ENCODE assay signal across 10 mouse cellular contexts in genomic region chr11:78803587-78804316, GRCm38 (mm10). TPM values are rescaled to one million over a fixed set of nuclear protein-coding genes. Genes with fewer than 3 reads are reported as not detected.
A peak's percentile ranks its signal among the peaks of the same experiment; 100 is the strongest.
DNase-seq lines count a peak whose midpoint lies in the region; ATAC-seq and TF ChIP-seq lines count a peak whose summit lies in the region.
"Had no signal": no experiment of that assay in that cellular context is flagged by ENCODE, and none has a peak within 500 bp of the region (broad histone marks: within the 10 kb centered on the region; RNA-seq: fewer than 3 reads in every experiment).

No protein-coding gene starts in this region.

- TF ChIP-seq POLR2A in liver, adult 2 months (IDR thresholded peaks at IDR 0.05; ENCODE audit: extremely low read depth, insufficient read depth, low read length) = no peak

- H3K36me3 ChIP-seq in liver, adult 2 months (ENCODE audit: control insufficient read depth, insufficient read depth, low read length) = no peaks in the 10 kb centered on the region
- H3K36me3 ChIP-seq in forebrain, postnatal 0 days (ENCODE audit: insufficient read depth) = no peaks in the 10 kb centered on the region
- no peaks in the 10 kb centered on the region for H3K36me3 ChIP-seq in hindbrain, embryonic 16.5 days (ENCODE audit: control insufficient read depth, insufficient read depth, low read length)
- H3K36me3 ChIP-seq: neural tube, embryonic 13.5 days had no signal

- intact Hi-C loops in left cerebral cortex, postnatal 36 days (cut with DNase I) = loop anchor here (2.0 kb wide), 1 partner anchor 77 kb away; no protein-coding TSS in a partner anchor

- TF ChIP-seq CTCF in liver, adult 2 months (IDR thresholded peaks at IDR 0.05; ENCODE audit: low read depth, low read length) = no peak
- no peak for TF ChIP-seq CTCF in forebrain, postnatal 0 days (IDR thresholded peaks at IDR 0.05; ENCODE audit: low read depth)

- no peak overlapping the region for H3K4me3 ChIP-seq in liver, adult 2 months (ENCODE audit: insufficient read depth, low read depth, low read length)
- no peak overlapping the region for H3K4me3 ChIP-seq in forebrain, postnatal 0 days (ENCODE audit: low read depth, low read length)
- H3K4me3 ChIP-seq in hindbrain, embryonic 16.5 days (ENCODE audit: low read length) = no peak overlapping the region
- H3K4me3 ChIP-seq: neural tube, embryonic 13.5 days had no signal

- no peak overlapping the region for H3K9ac ChIP-seq in liver, adult 2 months (ENCODE audit: low read depth, low read length)
- no peak overlapping the region for H3K9ac ChIP-seq in forebrain, postnatal 0 days
- H3K9ac ChIP-seq in hindbrain, embryonic 16.5 days (ENCODE audit: low read depth, low read length) = no peak overlapping the region
- H3K9ac ChIP-seq: neural tube, embryonic 13.5 days had no signal

- ATAC-seq in forebrain, postnatal 0 days = peak; percentile 63; the same call in 1 of the 2 replicates
- ATAC-seq in hindbrain, embryonic 16.5 days = peak; percentile 37; the same call in 1 of the 2 replicates
- peak; percentile 63 for ATAC-seq in megakaryocyte progenitor cell, adult 5-6 weeks (replicated peaks; ENCODE audit: poor library complexity)

- no peak overlapping the region for H3K27ac ChIP-seq in liver, adult 2 months (replicated peaks; ENCODE audit: insufficient read depth, low read depth, low read length)
- H3K27ac ChIP-seq in forebrain, postnatal 0 days (ENCODE audit: low read depth, low read length) = no peak overlapping the region
- no peak overlapping the region; the same call in 1 of the 2 replicates for H3K27ac ChIP-seq in hindbrain, embryonic 16.5 days (ENCODE audit: low read depth, low read length)
- H3K27ac ChIP-seq: kidney, postnatal 0 days; neural tube, embryonic 13.5 days had no signal

- no peak overlapping the region for H3K4me2 ChIP-seq in forebrain, postnatal 0 days (ENCODE audit: low read depth)
- H3K4me2 ChIP-seq in hindbrain, embryonic 16.5 days (ENCODE audit: low read length) = no peak overlapping the region
- H3K4me2 ChIP-seq: neural tube, embryonic 13.5 days had no signal

- no peaks in the 10 kb centered on the region for H3K27me3 ChIP-seq in liver, adult 2 months (ENCODE audit: control insufficient read depth, insufficient read depth, low read length)
- no peaks in the 10 kb centered on the region for H3K27me3 ChIP-seq in forebrain, postnatal 0 days (ENCODE audit: insufficient read depth, low read length)
- H3K27me3 ChIP-seq in hindbrain, embryonic 16.5 days (replicated peaks; ENCODE audit: control insufficient read depth, insufficient read depth, low read length) = no peaks in the 10 kb centered on the region
- H3K27me3 ChIP-seq: neural tube, embryonic 13.5 days had no signal

- H3K4me1 ChIP-seq in liver, adult 2 months (ENCODE audit: control insufficient read depth, insufficient read depth, low read length) = peaks cover 5% of the 10 kb centered on the region; the same call in 1 of the 2 replicates
- no peaks in the 10 kb centered on the region for H3K4me1 ChIP-seq in forebrain, postnatal 0 days (ENCODE audit: insufficient read depth)
- H3K4me1 ChIP-seq in hindbrain, embryonic 16.5 days (ENCODE audit: control insufficient read depth, insufficient read depth, low read depth, low read length) = peaks cover 7% of the 10 kb centered on the region; the same call in 1 of the 2 replicates

- 43% methylated on average over 14 of the region's 14 CpGs for WGBS in liver, adult 2 months
- WGBS in forebrain, postnatal 0 days = 43% methylated on average over 14 of the region's 14 CpGs
- 50% methylated on average over 14 of the region's 14 CpGs for WGBS in hindbrain, embryonic 16.5 days

- peak; percentile 94 for DNase-seq in liver, adult 2 months (ENCODE audit: extremely low read depth, low read depth, low spot score)
- DNase-seq in liver = no peak
- DNase-seq in adrenal gland, postnatal 14 days = peak; percentile 96
- peak; percentile 68 for DNase-seq in forebrain, postnatal 0 days
- DNase-seq in yolk sac, embryonic 10.5 days (ENCODE audit: low spot score) = no peak
- DNase-seq in left cerebral cortex, postnatal 36 days (ENCODE audit: low spot score in 2 of 2) = no peak

- H3K9me3 ChIP-seq in forebrain, postnatal 0 days (ENCODE audit: low read length) = no peaks in the 10 kb centered on the region
- H3K9me3 ChIP-seq in hindbrain, embryonic 16.5 days (ENCODE audit: control insufficient read depth, low read length) = no peaks in the 10 kb centered on the region
- H3K9me3 ChIP-seq: neural tube, embryonic 13.5 days had no signal

- no peaks in the 10 kb centered on the region for H3K79me2 ChIP-seq in liver, adult 2 months (ENCODE audit: control insufficient read depth, insufficient read depth, low read length)

RNA-seq across cellular contexts. Expression of gene Lyrm9, which starts 22.6 kb away (rescaled TPM):
- total RNA-seq in liver, adult 2 months (2014; rRNA removed) = 17.7 and 20.6 TPM in 2 replicates
- 13.6 and 15.2 TPM in 2 replicates for polyA plus RNA-seq in liver, adult 2 months (2012; rRNA removed)
- total RNA-seq in adrenal gland, postnatal 14 days (2021) = 26.1 and 32.7 TPM in 2 replicates
- total RNA-seq in forebrain, postnatal 0 days (2014; rRNA removed) = 24.4 and 40.2 TPM in 2 replicates
- polyA plus RNA-seq in forebrain, postnatal 0 days (2015; fragmentation: Nextera tagmentation; extraction: Ambion mirVana) = 37.8 and 41.5 TPM in 2 replicates
- 36.2 and 48.4 TPM in 2 replicates for polyA plus RNA-seq in hindbrain, embryonic 16.5 days (2015; fragmentation: Nextera tagmentation; extraction: Ambion mirVana)
- 7.9 and 8.4 TPM in 2 replicates for total RNA-seq in megakaryocyte progenitor cell, adult 5-6 weeks (2015)
- 58.6 and 68.0 TPM in 2 replicates for total RNA-seq in megakaryocyte progenitor cell, adult 5-6 weeks (2017)
- total RNA-seq in left cerebral cortex, postnatal 36 days (2021) = 10 to 100 TPM; 25.9 to 29.8 TPM

RNA-seq across cellular contexts. Expression of gene Ccnq, which starts 52.2 kb away (rescaled TPM):
- 13.4 and 14.1 TPM in 2 replicates for total RNA-seq in liver, adult 2 months (2014; rRNA removed)
- polyA plus RNA-seq in liver, adult 2 months (2012; rRNA removed) = 23.4 and 27.9 TPM in 2 replicates
- 34.1 and 35.6 TPM in 2 replicates for total RNA-seq in adrenal gland, postnatal 14 days (2021)
- total RNA-seq in forebrain, postnatal 0 days (2014; rRNA removed) = 28.3 and 30.7 TPM in 2 replicates
- 31.8 and 33.1 TPM in 2 replicates for polyA plus RNA-seq in forebrain, postnatal 0 days (2015; fragmentation: Nextera tagmentation; extraction: Ambion mirVana)
- polyA plus RNA-seq in hindbrain, embryonic 16.5 days (2015; fragmentation: Nextera tagmentation; extraction: Ambion mirVana) = 29.0 and 29.6 TPM in 2 replicates
- 36.4 and 39.5 TPM in 2 replicates for total RNA-seq in megakaryocyte progenitor cell, adult 5-6 weeks (2015)
- 24.3 and 30.1 TPM in 2 replicates for total RNA-seq in megakaryocyte progenitor cell, adult 5-6 weeks (2017)
- total RNA-seq in left cerebral cortex, postnatal 36 days (2021) = 10 to 100 TPM; 15.9 to 16.8 TPM

Comparison
In these comparisons a context has a peak if more than half of its experiments do, and no peak if none do; other contexts are left out.
1. DNase-seq: peak in liver, adult 2 months (single experiment), adrenal gland, postnatal 14 days (single experiment) and forebrain, postnatal 0 days (single experiment); none in liver (single experiment), yolk sac, embryonic 10.5 days (single experiment) and left cerebral cortex, postnatal 36 days (0 of 2).
2. Peak in every context shown above with its lines, with median percentiles within 50 percentile points of each other: ATAC-seq.